Mouse (Mus musculus) small intestine, adult 2 months (tissue): ENCODE results near the gene Actr1b.

Experiments
- CTCF ChIP-seq: fragments of 200-500 bp; IDR thresholded peaks from 2 replicates; pipeline ENCODE4 v1.5.1; 2012; ENCODE audit warnings: low read depth, mild to moderate bottlenecking, control low read depth, inconsistent platforms, low read length, moderate library complexity, mixed read lengths; ENCODE audit not compliant: insufficient replicate concordance, insufficient read length; ENCODE audit errors: extremely low read depth
- POLR2A ChIP-seq: fragments of 200-500 bp; IDR thresholded peaks from 2 replicates; pipeline ENCODE4 v1.6.1; 2012; ENCODE audit warnings: low read depth, mild to moderate bottlenecking, control low read depth, inconsistent platforms, low read length, moderate library complexity

DNA sequence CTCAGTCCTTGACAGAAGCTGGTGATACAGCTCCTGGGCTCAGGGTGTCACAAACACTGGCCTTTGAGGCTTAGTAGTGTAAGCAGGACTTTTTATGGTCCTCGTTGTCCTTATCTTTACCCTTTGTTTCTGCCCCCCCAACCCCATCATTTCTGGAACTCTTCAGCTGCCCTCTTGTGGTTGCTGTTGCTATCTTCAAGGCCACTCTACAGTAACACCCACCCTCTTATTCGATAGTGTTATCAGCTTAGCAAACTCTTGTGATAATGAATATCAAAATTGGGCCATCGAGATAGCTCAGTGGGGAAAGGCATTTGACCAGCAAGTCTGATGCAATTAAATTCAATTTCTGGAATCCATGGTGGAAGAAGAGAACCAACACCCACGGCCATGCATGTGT is 49.8 kb downstream of the Actr1b start:
- no peak for TF ChIP-seq CTCF
- TF ChIP-seq POLR2A = no peak
